Mouse (Mus musculus) neural tube, embryonic 12.5 days (tissue): Measurements from ENCODE around the gene Inca1. TPM values are rescaled to one million over a fixed set of nuclear protein-coding genes. Genes with fewer than 3 reads are reported as not detected.
A peak's percentile ranks its signal among the peaks of the same experiment; 100 is the strongest.

Source experiments
- ATAC-seq: fragments of 200-750 bp; cut with Nextera tagmentation; 2 replicates; pipeline ENCODE4 v1.8.0; 2017; ENCODE audit warnings: low read depth, mild to moderate bottlenecking, moderate TSS enrichment, moderate library complexity; ENCODE audit not compliant: low FRiP score
- H3K27ac ChIP-seq: fragments of 300-500 bp; sonication (generic); 2 replicates; pipeline ENCODE4 v1.5.1; 2016
- H3K27me3 ChIP-seq: fragments of 300-500 bp; sonication (generic); replicated peaks from 2 replicates; pipeline ENCODE4 v1.6.1; 2016; ENCODE audit warnings: mild to moderate bottlenecking
- H3K36me3 ChIP-seq: fragments of 300-500 bp; sonication (generic); 2 replicates; pipeline ENCODE4 v1.6.1; 2016; ENCODE audit warnings: mild to moderate bottlenecking
- H3K4me1 ChIP-seq: fragments of 300-500 bp; sonication (generic); 2 replicates; pipeline ENCODE4 v1.6.1; 2016
- H3K4me2 ChIP-seq: fragments of 300-500 bp; sonication (generic); replicated peaks from 2 replicates; pipeline ENCODE4 v1.6.1; 2016; ENCODE audit warnings: mild to moderate bottlenecking
- H3K4me3 ChIP-seq: fragments of 300-500 bp; sonication (generic); 2 replicates; pipeline ENCODE4 v1.5.1; 2016
- H3K9ac ChIP-seq: fragments of 300-500 bp; sonication (generic); 2 replicates; pipeline ENCODE4 v1.6.1; 2016; ENCODE audit warnings: mild to moderate bottlenecking
- H3K9me3 ChIP-seq: fragments of 300-500 bp; sonication (generic); 2 replicates; pipeline ENCODE4 v1.6.1; 2016; ENCODE audit warnings: mild to moderate bottlenecking
- WGBS: fragments of 180-500 bp; shearing (Covaris S2); methylation state at CpG from one replicate; pipeline ENCODE4 v1.1.7; 2016; 5-methylcytosine and 5-hydroxymethylcytosine counted together
- polyA plus RNA-seq: library from polyadenylated mRNA; unstranded; fragments of >200 nt; fragmentation: Nextera tagmentation; extraction: Ambion mirVana; gene quantifications from 2 replicates; pipeline ENCODE4 v1.2.1, GENCODE M21; 2016

The Inca1 gene
- polyA plus RNA-seq, result 0.71 and 0.86 TPM in 2 replicates

- Histone ChIP-seq H3K9ac (peak within 1 kb of the TSS; percentile 89), H3K36me3 (peaks cover 18% of the 10 kb centered on the region), H3K9me3 (no peaks in the 10 kb centered on the region), H3K4me3 (peak within 1 kb of the TSS; percentile 82), H3K27ac (peak within 1 kb of the TSS; percentile 76; the same call in 1 of the 2 replicates), H3K4me2 (peak within 1 kb of the TSS; percentile 75), H3K27me3 (no peaks in the 10 kb centered on the region), H3K4me1 (peaks cover 22% of the 10 kb centered on the region)
- ATAC-seq, result peak; percentile 92
- 1% methylated on average over 69 of the region's 69 CpGs for WGBS
Measured at GRCm38 (mm10) chr11:70699722-70700556, at the start of gene Inca1, which contains the start of gene Kif1c. Gene Inca1 (minus strand): TSS chr11:70700155. Gene Kif1c (plus strand): TSS chr11:70700548.

GRCm38 (mm10) chr11:70747876-70748545, 48.1 kb upstream of the Inca1 start:
- Histone ChIP-seq H3K9me3 (no peaks in the 10 kb centered on the region), H3K4me1 (no peaks in the 10 kb centered on the region), H3K36me3 (no peaks in the 10 kb centered on the region), H3K27ac (no peak overlapping the region), H3K4me2 (no peak overlapping the region), H3K4me3 (no peak overlapping the region), H3K9ac (no peak overlapping the region), H3K27me3 (no peaks in the 10 kb centered on the region)
- ATAC-seq, result no peak
- WGBS, result 93% methylated on average over 4 of the region's 4 CpGs

GRCm38 (mm10) chr11:70745636-70746035, 45.7 kb upstream of the Inca1 start:
- Histone ChIP-seq H3K27me3 (no peaks in the 10 kb centered on the region), H3K4me2 (no peak overlapping the region), H3K4me3 (no peak overlapping the region), H3K36me3 (no peaks in the 10 kb centered on the region), H3K9me3 (no peaks in the 10 kb centered on the region), H3K4me1 (no peaks in the 10 kb centered on the region), H3K27ac (no peak overlapping the region), H3K9ac (no peak overlapping the region)
- ATAC-seq, result no peak
- 88% methylated on average over 7 of the region's 7 CpGs for WGBS

- WGBS, result 78% methylated on average over 12 of the region's 12 CpGs
- Histone ChIP-seq H3K27ac (no peak overlapping the region), H3K4me3 (no peak overlapping the region), H3K27me3 (no peaks in the 10 kb centered on the region), H3K4me2 (no peak overlapping the region), H3K4me1 (no peaks in the 10 kb centered on the region), H3K9me3 (no peaks in the 10 kb centered on the region), H3K9ac (no peak overlapping the region), H3K36me3 (no peaks in the 10 kb centered on the region)
- no peak for ATAC-seq
Measured at GRCm38 (mm10) chr11:70742581-70743459, 42.9 kb upstream of the Inca1 start.

- 89% methylated on average over 7 of the region's 7 CpGs for WGBS
Measured at GRCm38 (mm10) chr11:70742117-70742516, 42.2 kb upstream of the Inca1 start.

GRCm38 (mm10) chr11:70741603-70742002, 41.6 kb upstream of the Inca1 start:
- Histone ChIP-seq H3K27ac (no peak overlapping the region), H3K27me3 (no peaks in the 10 kb centered on the region), H3K36me3 (no peaks in the 10 kb centered on the region), H3K4me2 (no peak overlapping the region), H3K4me1 (no peaks in the 10 kb centered on the region), H3K9ac (no peak overlapping the region), H3K9me3 (no peaks in the 10 kb centered on the region), H3K4me3 (no peak overlapping the region)
- no peak for ATAC-seq
- 88% methylated on average over 3 of the region's 3 CpGs for WGBS

More at GRCm38 (mm10) chr11:70742117-70742516, 42.2 kb upstream of the Inca1 start:
- no peaks in the 10 kb centered on the region for H3K9me3 ChIP-seq
- no peak overlapping the region for H3K4me2 ChIP-seq
- H3K4me1 ChIP-seq, result no peaks in the 10 kb centered on the region
- no peak overlapping the region for H3K4me3 ChIP-seq
- H3K36me3 ChIP-seq, result no peaks in the 10 kb centered on the region
- no peaks in the 10 kb centered on the region for H3K27me3 ChIP-seq
- H3K27ac ChIP-seq, result no peak overlapping the region
- no peak overlapping the region for H3K9ac ChIP-seq
- ATAC-seq, result no peak

GRCm38 (mm10) chr11:70737749-70738148, 37.8 kb upstream of the Inca1 start:
- H3K4me2 ChIP-seq, result no peak overlapping the region
- no peak for ATAC-seq
- H3K4me3 ChIP-seq, result no peak overlapping the region
- H3K9me3 ChIP-seq, result no peaks in the 10 kb centered on the region
- H3K36me3 ChIP-seq, result no peaks in the 10 kb centered on the region
- WGBS, result 75% methylated on average over 5 of the region's 5 CpGs
- H3K27me3 ChIP-seq, result no peaks in the 10 kb centered on the region
- H3K4me1 ChIP-seq, result no peaks in the 10 kb centered on the region
- no peak overlapping the region for H3K27ac ChIP-seq
- H3K9ac ChIP-seq, result no peak overlapping the region

- H3K4me3 ChIP-seq, result no peak overlapping the region
- no peak overlapping the region for H3K27ac ChIP-seq
- ATAC-seq, result no peak
- no peaks in the 10 kb centered on the region for H3K27me3 ChIP-seq
- WGBS, result 74% methylated on average over 5 of the region's 5 CpGs
- H3K4me2 ChIP-seq, result no peak overlapping the region
- peaks cover 10% of the 10 kb centered on the region for H3K36me3 ChIP-seq
- H3K9ac ChIP-seq, result no peak overlapping the region
- H3K4me1 ChIP-seq, result no peaks in the 10 kb centered on the region
- no peaks in the 10 kb centered on the region for H3K9me3 ChIP-seq
Measured at GRCm38 (mm10) chr11:70733256-70733655, 33.3 kb upstream of the Inca1 start.

GRCm38 (mm10) chr11:70731178-70731577, 31.2 kb upstream of the Inca1 start:
- no peak overlapping the region for H3K9ac ChIP-seq
- no peak overlapping the region for H3K4me2 ChIP-seq
- no peak overlapping the region for H3K27ac ChIP-seq
- H3K9me3 ChIP-seq, result no peaks in the 10 kb centered on the region
- ATAC-seq, result no peak
- no peaks in the 10 kb centered on the region for H3K4me1 ChIP-seq
- whole genome bisulfite sequencing, result 66% methylated on average over 5 of the region's 5 CpGs
- peaks cover 30% of the 10 kb centered on the region for H3K36me3 ChIP-seq
- no peak overlapping the region for H3K4me3 ChIP-seq
- H3K27me3 ChIP-seq, result no peaks in the 10 kb centered on the region

GRCm38 (mm10) chr11:70730427-70731038, 30.6 kb upstream of the Inca1 start:
- Histone ChIP-seq H3K9me3 (no peaks in the 10 kb centered on the region), H3K9ac (no peak overlapping the region), H3K4me3 (no peak overlapping the region), H3K4me2 (no peak overlapping the region), H3K27ac (no peak overlapping the region), H3K36me3 (peaks cover 37% of the 10 kb centered on the region), H3K4me1 (no peaks in the 10 kb centered on the region), H3K27me3 (no peaks in the 10 kb centered on the region)
- no peak for ATAC-seq
- WGBS, result 89% methylated on average over 9 of the region's 9 CpGs

GRCm38 (mm10) chr11:70727385-70727784, 27.4 kb upstream of the Inca1 start:
- Histone ChIP-seq H3K27ac (no peak overlapping the region), H3K9me3 (no peaks in the 10 kb centered on the region), H3K4me1 (no peaks in the 10 kb centered on the region), H3K4me2 (no peak overlapping the region), H3K9ac (no peak overlapping the region), H3K27me3 (no peaks in the 10 kb centered on the region), H3K4me3 (no peak overlapping the region), H3K36me3 (peaks cover 62% of the 10 kb centered on the region)
- no peak for ATAC-seq
- 88% methylated on average over 5 of the region's 5 CpGs for WGBS
